Mouse (Mus musculus) E14TG2a.4 (cell line): Measurements from ENCODE around the gene Kif2c.

Experiments used
- CTCF ChIP-seq: conservative IDR thresholded peaks from 2 replicates; pipeline ENCODE4 v1.5.1; 2014; ENCODE audit warnings: low read length
- NANOG ChIP-seq: IDR thresholded peaks from 2 replicates; pipeline ENCODE4 v1.6.1; 2014; ENCODE audit warnings: borderline replicate concordance, low read length, mixed read lengths
- POU5F1 ChIP-seq: IDR thresholded peaks from 2 replicates; pipeline ENCODE4 v1.6.1; 2014; ENCODE audit warnings: low read length, borderline replicate concordance

- TF ChIP-seq CTCF (no peak), NANOG (no peak), POU5F1 (no peak)
Measured at GRCm38 (mm10) chr4:117122209-117122608, 60.2 kb downstream of the Kif2c start.
